Mouse (Mus musculus) ES-E14 (cell line): Measurements from ENCODE around the gene Tbc1d20.

Source experiments
- CHD2 ChIP-seq: IDR thresholded peaks from 2 replicates; pipeline ENCODE4 v1.6.1; 2014; ENCODE audit warnings: mild to moderate bottlenecking, low read depth, low read length, inconsistent platforms
- HCFC1 ChIP-seq: IDR thresholded peaks from 2 replicates; pipeline ENCODE4 v1.6.1; 2012; ENCODE audit warnings: low read length, inconsistent platforms, borderline replicate concordance; ENCODE audit not compliant: insufficient read depth
- MAFK ChIP-seq: IDR thresholded peaks from 2 replicates; pipeline ENCODE4 v1.6.1; 2014; ENCODE audit warnings: mild to moderate bottlenecking, low read depth, low read length, inconsistent platforms; ENCODE audit not compliant: insufficient read depth
- ZC3H11A ChIP-seq: IDR thresholded peaks from 2 replicates; pipeline ENCODE4 v1.6.1; 2012; ENCODE audit warnings: low read depth, mild to moderate bottlenecking, inconsistent platforms, low read length, borderline replicate concordance
- ZNF384 ChIP-seq: IDR thresholded peaks from 2 replicates; pipeline ENCODE4 v1.6.1; 2012; ENCODE audit warnings: low read depth, low read length, inconsistent platforms

GRCm38 (mm10) chr2:152330858-152331423, 37.3 kb downstream of the Tbc1d20 start:
- no peak for TF ChIP-seq CHD2
- TF ChIP-seq ZC3H11A: no peak
- no peak for TF ChIP-seq HCFC1
- TF ChIP-seq ZNF384: no peak
- TF ChIP-seq MAFK: no peak
